Mouse (Mus musculus): ENCODE results near the gene Gm5134. TPM values are rescaled to one million over a fixed set of nuclear protein-coding genes. Genes with fewer than 3 reads are reported as not detected.

The Gm5134 gene
- polyA plus RNA-seq, 1 experiment from 2014 or later: 0.28 TPM

DNA sequence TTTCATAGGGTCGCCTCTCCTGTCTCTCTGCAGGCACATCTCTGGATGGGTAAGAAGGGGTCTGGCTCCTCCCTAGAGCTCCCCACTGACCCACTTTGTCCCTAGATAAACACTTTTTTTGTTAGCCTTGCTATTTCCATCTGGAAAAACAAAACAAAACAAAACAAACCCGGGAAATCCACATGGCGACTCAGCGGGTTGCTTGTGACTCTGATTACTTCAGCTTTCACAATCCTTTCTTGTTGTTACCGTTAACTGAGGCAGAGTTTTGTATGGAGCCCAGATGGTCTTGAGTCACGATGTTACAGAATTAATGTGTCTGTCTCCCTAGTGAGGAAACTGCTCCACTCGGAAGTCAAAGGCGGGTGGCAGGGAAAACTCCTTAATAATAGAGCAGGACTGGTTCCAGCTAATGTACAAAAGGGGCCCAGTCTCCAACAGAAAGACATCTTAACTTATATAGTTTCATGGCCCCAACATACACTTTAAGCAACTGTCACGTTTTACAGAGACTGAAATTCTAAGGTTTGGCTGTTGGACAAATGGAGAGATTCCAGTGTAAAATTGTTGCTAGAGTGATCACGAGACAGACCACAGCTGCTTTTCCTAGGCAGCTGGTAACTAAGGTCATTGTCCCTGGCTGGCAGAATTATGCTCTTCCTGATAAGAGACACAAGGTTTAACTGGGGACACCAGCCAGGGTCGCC lies 10.1 kb upstream of the Gm5134 start:
- Histone ChIP-seq H3K27ac (ENCODE audit: low read length) (no peak overlapping the region), H3K9ac (ENCODE audit: low read length) (no peak overlapping the region), H3K27me3 (ENCODE audit: control insufficient read depth, insufficient read depth, low read length) (no peaks in the 10 kb centered on the region), H3K4me2 (ENCODE audit: low read depth, low read length) (no peak overlapping the region), H3K9me3 (replicated peaks; ENCODE audit: control insufficient read depth, low read length) (no peaks in the 10 kb centered on the region), H3K36me3 (ENCODE audit: control insufficient read depth, insufficient read depth) (no peaks in the 10 kb centered on the region), H3K4me1 (ENCODE audit: control insufficient read depth, insufficient read depth, low read length) (0 out of 2 replicates have a peak, but pooled peaks cover 3% of the 10 kb centered on the region), H3K4me3 (ENCODE audit: low read length) (no peak overlapping the region)
- 42% methylated on average over 11 of the region's 11 CpGs for WGBS
- no peak for ATAC-seq (replicated peaks; ENCODE audit: extremely low read depth, insufficient read depth, low FRiP score)

DNA sequence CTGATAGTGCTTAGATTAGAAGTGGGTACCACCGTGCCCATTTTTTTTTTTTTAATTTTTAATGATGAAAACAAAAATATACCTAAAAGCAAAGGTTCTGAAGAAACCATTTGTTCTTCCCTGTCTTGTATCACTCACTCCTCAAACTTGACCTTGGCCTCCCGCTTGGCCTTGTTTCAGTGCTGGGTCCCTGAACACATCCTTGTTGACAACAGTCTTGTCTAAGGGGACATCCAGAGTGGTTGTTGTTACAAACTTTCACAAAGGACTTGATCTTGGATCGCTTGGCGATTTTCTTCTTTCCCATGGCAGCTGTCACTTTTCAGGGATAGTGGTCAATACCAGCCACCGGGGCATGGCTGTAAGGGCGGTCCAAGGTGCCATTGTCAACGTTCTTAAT lies 9.1 kb upstream of the Gm5134 start:
- peaks cover 3% of the 10 kb centered on the region; the same call in 1 of the 2 replicates for H3K27me3 ChIP-seq (ENCODE audit: control insufficient read depth, insufficient read depth, low read length)
- H3K9me3 ChIP-seq (replicated peaks; ENCODE audit: control insufficient read depth, low read length): no peaks in the 10 kb centered on the region
- H3K4me1 ChIP-seq (ENCODE audit: control insufficient read depth, insufficient read depth, low read length): 0 out of 2 replicates have a peak, but pooled peaks cover 3% of the 10 kb centered on the region
- no peak overlapping the region for H3K4me3 ChIP-seq (ENCODE audit: low read length)
- H3K9ac ChIP-seq (ENCODE audit: low read length): no peak overlapping the region
- ATAC-seq (replicated peaks; ENCODE audit: extremely low read depth, insufficient read depth, low FRiP score): no peak
- H3K27ac ChIP-seq (ENCODE audit: low read length): no peak overlapping the region
- no peaks in the 10 kb centered on the region for H3K36me3 ChIP-seq (ENCODE audit: control insufficient read depth, insufficient read depth)
- H3K4me2 ChIP-seq (ENCODE audit: low read depth, low read length): no peak overlapping the region
- 87% methylated on average over 7 of the region's 7 CpGs for WGBS

DNA sequence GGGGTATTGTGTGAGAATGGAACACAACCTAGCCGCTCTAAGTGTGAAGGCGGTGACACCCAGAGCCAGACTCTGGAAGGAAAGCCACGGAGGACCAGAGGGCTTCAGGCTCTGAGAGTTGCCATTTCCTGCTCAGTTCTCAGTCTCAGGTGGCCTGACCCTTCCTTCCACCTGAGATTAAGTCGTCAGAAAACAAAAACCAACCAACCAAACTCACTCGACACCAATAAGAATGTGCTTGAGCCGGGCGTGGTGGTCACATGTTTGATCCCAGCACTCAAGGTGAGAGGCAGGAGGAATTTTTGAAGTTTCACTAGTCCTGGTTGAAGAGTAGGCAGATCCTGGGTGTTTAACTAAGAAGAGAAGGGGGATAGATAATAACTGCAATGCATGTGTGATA lies 8.4 kb upstream of the Gm5134 start:
- no peak overlapping the region for H3K9ac ChIP-seq (ENCODE audit: low read length)
- no peaks in the 10 kb centered on the region for H3K9me3 ChIP-seq (replicated peaks; ENCODE audit: control insufficient read depth, low read length)
- H3K27me3 ChIP-seq (ENCODE audit: control insufficient read depth, insufficient read depth, low read length): peaks cover 6% of the 10 kb centered on the region; the same call in 1 of the 2 replicates
- no peak for ATAC-seq (replicated peaks; ENCODE audit: extremely low read depth, insufficient read depth, low FRiP score)
- H3K36me3 ChIP-seq (ENCODE audit: control insufficient read depth, insufficient read depth): no peaks in the 10 kb centered on the region
- 78% methylated on average over 7 of the region's 7 CpGs for WGBS
- H3K27ac ChIP-seq (ENCODE audit: low read length): no peak overlapping the region
- H3K4me1 ChIP-seq (ENCODE audit: control insufficient read depth, insufficient read depth, low read length): peaks cover 7% of the 10 kb centered on the region; the same call in 1 of the 2 replicates
- no peak overlapping the region for H3K4me2 ChIP-seq (ENCODE audit: low read depth, low read length)
- H3K4me3 ChIP-seq (ENCODE audit: low read length): no peak overlapping the region

DNA sequence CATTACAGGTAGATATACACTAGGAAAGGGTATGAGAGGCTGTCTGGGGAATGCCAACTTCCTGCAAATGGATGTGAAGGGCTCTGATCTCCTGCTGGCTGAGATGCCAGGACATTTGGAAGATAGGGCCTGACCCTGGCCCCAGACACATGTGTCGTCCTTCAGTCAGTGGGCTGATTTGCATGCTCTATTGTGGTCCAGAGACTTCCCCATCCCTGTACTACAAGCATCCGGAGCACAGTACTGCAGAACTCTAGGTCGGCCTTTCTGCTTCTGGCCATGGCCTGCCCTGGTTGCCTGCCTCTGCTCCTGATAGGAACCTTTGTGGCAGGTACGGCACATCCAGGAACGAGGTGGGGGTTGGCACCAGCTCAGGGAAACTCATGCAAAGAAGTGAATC lies 6.2 kb upstream of the Gm5134 start:
- H3K27ac ChIP-seq (ENCODE audit: low read length): no peak overlapping the region
- peaks cover 9% of the 10 kb centered on the region; the same call in 1 of the 2 replicates for H3K4me1 ChIP-seq (ENCODE audit: control insufficient read depth, insufficient read depth, low read length)
- H3K27me3 ChIP-seq (ENCODE audit: control insufficient read depth, insufficient read depth, low read length): peaks cover 11% of the 10 kb centered on the region
- no peaks in the 10 kb centered on the region for H3K9me3 ChIP-seq (replicated peaks; ENCODE audit: control insufficient read depth, low read length)
- H3K4me2 ChIP-seq (ENCODE audit: low read depth, low read length): no peak overlapping the region
- ATAC-seq (replicated peaks; ENCODE audit: extremely low read depth, insufficient read depth, low FRiP score): no peak
- no peaks in the 10 kb centered on the region for H3K36me3 ChIP-seq (ENCODE audit: control insufficient read depth, insufficient read depth)
- 60% methylated on average over 5 of the region's 5 CpGs for WGBS
- no peak overlapping the region for H3K4me3 ChIP-seq (ENCODE audit: low read length)
- no peak overlapping the region for H3K9ac ChIP-seq (ENCODE audit: low read length)

DNA sequence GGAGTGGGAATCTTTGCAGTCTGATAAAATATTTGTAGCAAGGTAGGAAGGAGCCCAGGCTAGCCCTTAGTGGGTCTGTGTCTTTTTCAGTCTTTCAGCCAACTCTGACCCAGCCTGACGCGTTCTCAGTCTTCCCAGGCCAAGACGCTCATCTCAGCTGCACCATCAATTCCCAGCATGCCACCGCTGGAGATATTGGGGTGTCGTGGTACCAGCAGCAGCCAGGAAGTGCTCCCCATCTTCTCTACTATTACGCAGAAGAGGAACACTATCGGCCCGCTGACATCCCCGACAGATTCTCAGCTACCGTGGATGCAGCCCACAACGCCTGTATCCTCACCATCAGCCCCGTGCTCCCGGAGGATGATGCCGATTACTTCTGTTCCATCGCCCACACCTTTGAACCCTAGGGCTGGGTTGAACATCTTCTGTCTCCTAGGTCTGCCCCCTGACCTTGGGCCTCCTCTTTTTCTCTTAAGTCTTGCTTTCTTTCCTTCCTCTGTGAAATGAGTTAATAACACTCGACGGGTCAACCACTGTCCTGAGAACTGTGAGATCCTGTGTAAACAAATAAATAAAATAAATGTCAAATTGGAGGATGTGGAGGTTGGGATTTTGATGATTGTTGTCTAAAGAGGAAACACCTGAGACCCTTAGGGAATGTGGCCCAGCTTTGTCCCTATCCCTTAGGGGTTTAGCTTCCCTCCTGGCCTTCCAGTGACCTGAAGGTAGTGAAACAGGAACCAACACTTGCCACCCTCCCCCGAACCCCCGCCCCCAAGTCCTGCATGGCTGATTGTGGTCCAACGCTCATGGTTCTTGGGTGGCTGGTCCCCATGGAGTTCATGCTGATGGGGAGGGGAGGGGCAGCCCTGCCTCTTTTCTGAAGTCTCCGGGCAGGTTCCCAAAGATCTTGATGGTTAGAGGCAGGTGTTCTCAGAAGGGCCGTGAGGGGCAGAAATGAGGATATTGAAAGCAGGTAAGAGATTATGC lies 5.0 kb upstream of the Gm5134 start:
- peaks cover 13% of the 10 kb centered on the region for H3K27me3 ChIP-seq (ENCODE audit: control insufficient read depth, insufficient read depth, low read length)

DNA sequence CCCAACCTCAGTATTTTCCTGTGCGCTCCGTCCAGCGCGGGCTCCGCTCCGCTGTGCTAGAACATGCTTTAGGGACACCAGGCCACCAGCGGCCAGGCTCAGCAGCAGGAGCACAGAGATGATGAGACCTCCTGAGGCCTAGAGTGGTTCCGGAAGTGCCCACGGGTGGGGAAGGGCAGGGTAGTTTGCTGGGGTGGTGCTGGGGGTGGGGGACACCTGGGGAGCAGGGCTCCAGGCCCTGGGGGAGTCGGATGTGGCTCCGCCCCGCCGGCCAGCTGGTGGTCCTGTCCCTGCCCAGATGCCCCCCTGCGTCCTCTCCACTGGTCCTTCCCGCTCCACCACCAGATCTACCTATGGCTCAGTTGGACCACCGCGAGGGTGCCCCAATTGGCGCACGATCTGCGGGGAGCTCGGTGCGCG lies 3.5 kb upstream of the Gm5134 start:
- H3K9me3 ChIP-seq (replicated peaks; ENCODE audit: control insufficient read depth, low read length): no peaks in the 10 kb centered on the region
- peak; percentile 56 for ATAC-seq (replicated peaks; ENCODE audit: extremely low read depth, insufficient read depth, low FRiP score)
- H3K9ac ChIP-seq (ENCODE audit: low read length): peak overlapping the region; percentile 72
- peaks cover 6% of the 10 kb centered on the region; the same call in 1 of the 2 replicates for H3K4me1 ChIP-seq (ENCODE audit: control insufficient read depth, insufficient read depth, low read length)
- H3K27ac ChIP-seq (ENCODE audit: low read length): no peak overlapping the region
- peak overlapping the region; percentile 57 for H3K4me3 ChIP-seq (ENCODE audit: low read length)
- under 1% methylated on average over 23 of the region's 23 CpGs for WGBS
- H3K4me2 ChIP-seq (ENCODE audit: low read depth, low read length): peak overlapping the region; percentile 93
- no peaks in the 10 kb centered on the region for H3K36me3 ChIP-seq (ENCODE audit: control insufficient read depth, insufficient read depth)
- H3K27me3 ChIP-seq (ENCODE audit: control insufficient read depth, insufficient read depth, low read length): peaks cover 13% of the 10 kb centered on the region

More for the DNA sequence above, 5.0 kb upstream of the Gm5134 start:
- Histone ChIP-seq H3K4me2 (ENCODE audit: low read depth, low read length) (no peak overlapping the region), H3K27ac (ENCODE audit: low read length) (no peak overlapping the region), H3K9ac (ENCODE audit: low read length) (no peak overlapping the region), H3K36me3 (ENCODE audit: control insufficient read depth, insufficient read depth) (no peaks in the 10 kb centered on the region), H3K4me3 (ENCODE audit: low read length) (no peak overlapping the region), H3K9me3 (replicated peaks; ENCODE audit: control insufficient read depth, low read length) (no peaks in the 10 kb centered on the region), H3K4me1 (ENCODE audit: control insufficient read depth, insufficient read depth, low read length) (peaks cover 8% of the 10 kb centered on the region; the same call in 1 of the 2 replicates)
- 77% methylated on average over 22 of the region's 22 CpGs for WGBS
- ATAC-seq (replicated peaks; ENCODE audit: extremely low read depth, insufficient read depth, low FRiP score): no peak

DNA sequence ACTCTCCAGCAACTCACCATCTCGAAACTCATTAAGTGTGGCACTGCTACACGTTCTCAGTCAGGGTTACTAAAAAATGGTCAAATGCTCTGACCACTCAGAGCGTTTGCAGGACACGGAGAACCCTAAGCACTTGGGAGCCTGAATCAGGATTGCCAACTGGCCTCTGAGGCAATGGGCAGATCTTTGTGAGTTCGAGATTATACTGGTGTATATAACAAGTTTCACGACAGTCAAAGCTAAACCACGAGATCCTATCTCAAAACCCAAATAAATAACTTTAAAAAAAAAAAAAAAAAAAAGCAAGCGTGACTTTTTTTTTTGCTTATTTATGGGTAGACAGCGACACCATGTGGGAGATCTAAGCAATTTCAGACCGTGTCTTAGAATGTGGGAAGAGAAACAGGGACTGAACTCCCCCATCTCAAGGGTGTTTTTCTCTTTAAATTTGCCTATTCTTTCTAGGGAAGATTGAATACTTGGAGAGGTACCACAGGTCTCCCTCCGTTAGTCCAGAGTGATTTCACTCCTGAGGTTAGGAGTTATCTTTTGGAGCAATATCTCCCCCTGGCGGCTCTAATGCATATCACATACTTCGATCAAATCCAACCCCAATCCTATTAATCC lies 2.8 kb upstream of the Gm5134 start:
- Histone ChIP-seq H3K9ac (ENCODE audit: low read length) (peak overlapping the region; percentile 72), H3K36me3 (ENCODE audit: control insufficient read depth, insufficient read depth) (no peaks in the 10 kb centered on the region), H3K4me2 (ENCODE audit: low read depth, low read length) (peak overlapping the region; percentile 93), H3K9me3 (replicated peaks; ENCODE audit: control insufficient read depth, low read length) (no peaks in the 10 kb centered on the region), H3K27ac (ENCODE audit: low read length) (no peak overlapping the region), H3K4me1 (ENCODE audit: control insufficient read depth, insufficient read depth, low read length) (peaks cover 6% of the 10 kb centered on the region; the same call in 1 of the 2 replicates), H3K27me3 (ENCODE audit: control insufficient read depth, insufficient read depth, low read length) (peaks cover 13% of the 10 kb centered on the region), H3K4me3 (ENCODE audit: low read length) (peak overlapping the region; percentile 57)
- 4% methylated on average over 13 of the region's 13 CpGs for WGBS
- peak; percentile 1; the same call in 1 of the 2 replicates for ATAC-seq (replicated peaks; ENCODE audit: extremely low read depth, insufficient read depth, low FRiP score)

DNA sequence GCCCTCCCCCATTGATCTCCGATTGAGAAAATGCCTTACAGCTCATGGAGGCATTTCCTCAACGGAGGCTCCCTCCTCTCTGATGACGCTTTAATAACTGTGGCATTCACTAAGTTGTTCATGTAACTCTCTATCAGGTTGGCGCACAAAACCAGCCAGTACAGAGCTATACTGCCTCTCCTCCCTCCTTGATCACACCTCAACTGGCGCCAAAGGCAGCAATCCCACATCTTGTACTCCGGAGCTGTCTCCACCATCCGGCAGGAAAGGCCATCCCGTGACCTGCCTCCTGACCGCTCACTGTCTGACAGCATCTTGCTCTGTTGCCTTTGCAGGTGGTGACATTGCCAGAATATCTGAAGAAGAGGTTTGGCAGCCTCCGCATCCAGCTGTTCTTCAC lies 19.5 kb downstream of the Gm5134 start:
- ATAC-seq (replicated peaks; ENCODE audit: extremely low read depth, insufficient read depth, low FRiP score): no peak
- no peak overlapping the region for H3K9ac ChIP-seq (ENCODE audit: low read length)
- 87% methylated on average over 10 of the region's 10 CpGs for WGBS
- no peak overlapping the region for H3K4me3 ChIP-seq (ENCODE audit: low read length)
- H3K9me3 ChIP-seq (replicated peaks; ENCODE audit: control insufficient read depth, low read length): peaks cover 3% of the 10 kb centered on the region; the same call in 1 of the 2 replicates
- H3K4me1 ChIP-seq (ENCODE audit: control insufficient read depth, insufficient read depth, low read length): no peaks in the 10 kb centered on the region
- H3K27ac ChIP-seq (ENCODE audit: low read length): no peak overlapping the region
- H3K27me3 ChIP-seq (ENCODE audit: control insufficient read depth, insufficient read depth, low read length): no peaks in the 10 kb centered on the region
- no peaks in the 10 kb centered on the region for H3K36me3 ChIP-seq (ENCODE audit: control insufficient read depth, insufficient read depth)
- H3K4me2 ChIP-seq (ENCODE audit: low read depth, low read length): no peak overlapping the region

All from heart, embryonic 16.5 days (tissue).